Mouse (Mus musculus): ENCODE measurements around the gene P2ry6.

GRCm38 (mm10) chr7:100966014-100966413 lies 8.4 kb downstream of the P2ry6 start:
- no peak for TF ChIP-seq NANOG (IDR thresholded peaks at IDR 0.05; ENCODE audit: borderline replicate concordance, low read length)
- no peak for TF ChIP-seq CTCF (conservative IDR thresholded peaks at IDR 0.05; ENCODE audit: low read length)

All from E14TG2a.4 (cell line).